Mouse (Mus musculus) leukemia stem cell, adult 10-12 weeks (primary cell): ENCODE measurements around the gene Vipr1. TPM values are rescaled to one million over a fixed set of nuclear protein-coding genes. Genes with fewer than 3 reads are reported as not detected.

Experiments used
- polyA plus RNA-seq: library from polyadenylated mRNA; stranded (reverse); fragments of >175 nt; gene quantifications from 2 replicates; pipeline ENCODE4 v1.2.3, GENCODE M21; 2012; ENCODE audit warnings: low replicate concordance

Vipr1 gene
- 0.69 and 1.9 TPM in 2 replicates for polyA plus RNA-seq

DNA sequence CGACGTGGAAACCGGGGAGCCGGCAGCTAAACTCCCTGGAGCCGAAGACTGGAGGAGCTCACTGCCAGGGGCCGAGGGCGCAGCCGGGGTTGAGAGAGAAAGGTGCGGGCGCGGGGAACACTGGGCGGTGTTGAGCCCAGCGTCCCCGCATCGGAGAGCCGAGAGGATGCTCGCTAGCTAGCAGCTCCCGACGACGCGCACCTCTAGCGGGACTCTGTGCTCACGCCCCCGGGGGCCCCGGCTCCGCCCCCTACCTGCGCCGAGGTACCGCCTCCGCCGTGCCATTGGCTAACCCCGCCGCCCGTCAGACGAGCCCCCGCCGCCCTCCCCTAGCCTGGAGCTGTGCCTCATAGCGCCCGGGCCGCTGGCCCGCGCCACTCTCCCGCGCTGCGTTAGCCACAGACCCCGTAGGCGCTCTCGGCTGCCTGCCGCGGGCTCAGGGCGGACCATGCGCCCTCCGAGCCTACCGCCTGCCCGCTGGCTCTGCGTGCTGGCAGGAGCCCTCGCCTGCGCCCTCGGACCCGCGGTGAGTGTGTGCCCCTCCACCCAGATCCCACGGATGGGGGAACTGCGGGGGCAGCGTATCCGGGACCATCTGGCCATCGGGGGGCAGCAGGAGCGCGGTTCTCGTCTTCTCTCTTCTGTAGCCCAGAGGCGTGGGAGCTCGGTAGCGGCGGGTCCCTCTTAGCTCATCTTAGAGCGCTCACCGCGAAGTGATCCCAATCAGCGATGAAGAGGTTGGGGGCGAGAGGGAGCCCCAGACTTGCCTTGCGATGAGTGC is at the start of gene Vipr1:
Gene Vipr1, plus strand, starts transcription at position 316 of the 781 bp plus-strand sequence.

DNA sequence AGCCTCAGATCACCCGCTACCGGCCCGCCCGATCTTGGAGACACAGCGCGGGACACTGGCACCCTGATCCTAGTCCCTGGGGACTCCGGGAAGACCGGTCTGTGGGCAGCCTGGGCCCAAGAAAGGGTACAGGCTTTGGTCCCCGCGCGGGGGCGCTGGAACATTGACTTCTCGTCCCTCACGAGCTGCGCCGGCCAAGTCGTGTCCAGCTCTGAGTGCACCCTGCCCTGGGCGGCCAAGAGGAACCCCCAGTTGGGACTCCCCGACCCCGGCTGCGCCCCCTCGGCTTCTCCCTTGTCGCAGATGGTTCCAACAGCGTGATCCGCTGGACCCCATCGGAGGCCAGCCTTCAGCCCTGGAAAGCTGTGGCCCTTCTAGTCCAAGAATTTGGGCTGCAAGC is 515 bp upstream of the Vipr1 start, which contains the start of gene Lyzl4:
Gene Lyzl4, minus strand, starts transcription at position 96 of the 400 bp plus-strand sequence.

DNA sequence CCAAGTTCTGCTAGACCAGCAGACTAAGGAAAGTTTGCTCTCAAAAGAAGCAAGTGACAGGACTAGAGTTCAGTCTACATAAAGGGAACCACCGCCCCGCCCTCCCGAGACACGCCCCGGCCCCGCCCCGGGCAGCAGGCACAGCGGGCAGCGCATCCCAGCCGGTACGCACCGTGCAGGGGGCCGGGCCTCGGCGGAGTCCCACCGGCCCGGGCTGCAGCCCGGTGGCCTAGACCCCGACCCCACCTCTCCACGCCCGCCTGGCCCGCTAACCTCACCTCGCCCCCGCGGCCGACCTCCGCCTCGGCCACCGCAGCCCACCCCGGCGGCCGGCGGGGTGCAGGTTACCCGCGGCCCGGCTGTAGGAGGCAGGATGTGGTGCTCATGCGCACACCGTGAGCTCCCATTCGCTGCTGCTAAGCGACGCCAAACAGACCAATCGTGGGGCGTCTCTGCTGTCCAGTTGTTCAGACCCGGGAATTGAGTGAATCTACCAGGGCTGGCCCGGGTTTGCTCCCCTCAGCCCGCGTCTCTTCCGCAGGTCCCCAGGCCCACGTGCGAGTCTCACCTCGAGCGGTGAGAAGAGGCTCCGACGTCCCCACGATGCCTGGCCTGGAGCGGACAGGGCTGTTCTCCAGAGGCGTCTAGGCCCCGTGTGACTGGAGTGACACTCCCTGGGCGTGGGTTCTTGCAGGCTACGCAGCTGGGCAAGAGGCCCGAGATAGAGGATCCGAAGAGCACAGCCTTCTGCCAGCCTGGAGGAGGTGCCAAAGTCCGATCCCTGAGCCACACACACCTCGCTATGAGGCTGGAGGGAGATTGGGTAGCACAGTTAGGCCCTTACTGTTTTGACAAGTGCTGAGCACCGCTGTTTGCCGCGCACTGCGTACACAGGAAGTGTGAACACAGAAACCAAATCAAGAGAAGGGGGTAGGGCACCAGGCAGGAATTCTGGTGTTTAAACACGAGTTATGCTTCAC is 62.4 kb downstream of the Vipr1 start, which contains the start of gene Sec22c:
Gene Sec22c, minus strand, starts transcription at position 845 of the 980 bp plus-strand sequence.

DNA sequence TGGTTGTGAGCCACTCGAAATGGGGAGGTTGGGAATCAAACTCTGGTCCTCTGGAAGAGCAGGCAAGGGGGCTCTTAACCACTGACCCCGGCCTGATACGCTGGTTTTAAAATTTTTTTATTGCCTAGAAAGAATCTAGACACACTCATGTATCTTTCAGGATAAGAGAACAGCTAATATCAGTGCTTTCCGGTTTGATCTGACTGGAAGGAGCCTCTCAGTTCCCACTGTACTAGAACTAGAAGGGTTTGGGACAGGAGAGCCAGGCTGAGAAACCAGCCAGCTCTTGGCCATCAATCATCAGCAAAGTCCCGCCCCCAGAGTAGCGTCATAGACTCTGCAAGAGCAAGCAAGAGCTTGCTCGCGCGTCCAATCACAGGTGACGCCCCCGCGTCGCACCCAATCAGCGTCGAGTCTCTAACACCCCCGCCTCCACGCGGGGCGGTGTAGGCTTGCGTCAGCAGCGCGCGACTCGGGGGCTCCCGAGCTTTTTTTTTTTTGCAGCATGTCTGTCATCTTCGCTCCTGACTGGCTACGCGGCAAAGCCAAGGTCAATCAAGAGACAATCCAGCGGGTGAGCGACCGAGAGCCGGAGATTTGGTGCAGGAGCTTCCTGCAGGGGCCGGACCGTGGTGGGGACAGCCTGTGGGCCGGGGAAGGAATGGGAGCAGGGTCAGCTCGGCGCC is 67.5 kb downstream of the Vipr1 start, which contains the start of gene Ss18l2:
Gene Ss18l2, plus strand, starts transcription at position 432 of the 686 bp plus-strand sequence.

DNA sequence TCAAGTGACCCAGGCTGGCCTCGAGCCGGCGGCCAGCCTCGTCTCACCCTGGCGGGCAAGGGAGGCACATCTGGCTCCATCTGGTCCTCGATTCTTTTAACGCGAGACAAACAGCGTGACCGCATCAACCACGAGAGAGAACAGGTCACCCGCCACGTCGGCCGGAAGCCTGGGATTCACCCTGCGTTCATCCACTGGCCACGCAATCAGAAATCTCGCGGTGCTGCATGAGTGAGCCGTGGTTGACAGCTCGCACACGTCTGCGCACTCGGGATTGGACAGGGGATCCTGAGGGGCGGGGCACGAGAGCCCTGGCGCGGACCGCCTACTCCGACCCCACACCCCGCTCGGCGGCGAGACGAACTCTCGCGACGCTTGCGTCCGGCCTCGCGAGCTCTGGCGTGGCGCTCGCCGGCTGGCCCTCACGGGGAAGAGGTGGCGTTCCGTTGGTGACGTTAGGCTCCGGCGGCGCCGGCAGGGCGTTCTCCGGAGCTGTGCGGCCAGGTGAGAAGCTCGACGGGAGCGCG is 76.3 kb downstream of the Vipr1 start, which contains the start of gene Nktr:
Gene Nktr, plus strand, starts transcription at position 378 of the 527 bp plus-strand sequence.

Other genes with a start within 250 kb of the Vipr1 start
- not detected in 2 replicates for gene Cck, start 147.0 kb upstream of the Vipr1 start, polyA plus RNA-seq
- not detected in 2 replicates for gene Lyzl4, start 620 bp upstream of the Vipr1 start, polyA plus RNA-seq
- gene Sec22c, start 62.8 kb downstream of the Vipr1 start, polyA plus RNA-seq = 8.1 and 14.6 TPM in 2 replicates
- 11.0 and 17.7 TPM in 2 replicates for gene Ss18l2, start 67.6 kb downstream of the Vipr1 start, polyA plus RNA-seq
- gene Nktr, start 76.5 kb downstream of the Vipr1 start, polyA plus RNA-seq = 15.2 and 28.9 TPM in 2 replicates
- 0.63 and 2.2 TPM in 2 replicates for gene Zfp651, start 116.6 kb downstream of the Vipr1 start, polyA plus RNA-seq
- gene Klhl40, start 134.9 kb downstream of the Vipr1 start, polyA plus RNA-seq = not detected in 2 replicates
- gene Hhatl, start 149.8 kb downstream of the Vipr1 start, polyA plus RNA-seq = not detected in 2 replicates
- not detected in 2 replicates for gene Ccdc13, start 196.7 kb downstream of the Vipr1 start, polyA plus RNA-seq
- 17.8 and 26.4 TPM in 2 replicates for gene Higd1a, start 215.6 kb downstream of the Vipr1 start, polyA plus RNA-seq